Mouse (Mus musculus) MEL (cell line): ENCODE results near the gene Hist1h2ad. TPM values are rescaled to one million over a fixed set of nuclear protein-coding genes. Genes with fewer than 3 reads are reported as not detected.

ENCODE experiments used
- DNase-seq: peaks from one replicate; pipeline ENCODE4 v3.0.0; 2011; ENCODE audit warnings: low read depth, low spot score
- H3K27ac ChIP-seq: 2 replicates; pipeline ENCODE4 v1.5.1; 2012; ENCODE audit warnings: low read depth, mild to moderate bottlenecking, control low read depth, low read length, moderate library complexity; ENCODE audit not compliant: control insufficient read depth
- H3K27me3 ChIP-seq, 2 experiments: fragments of 150-350 bp in 1 of 2; sonication (generic) in 1 of 2; 2 replicates each; pipeline ENCODE4 v1.6.1; 2012; ENCODE audit warnings: low read length in 2 of 2, mild to moderate bottlenecking in 2 of 2, improper control_type of control experiment in 1 of 2, moderate library complexity in 1 of 2; ENCODE audit not compliant: insufficient read depth in 2 of 2, control insufficient read depth in 1 of 2
- H3K36me3 ChIP-seq, 2 experiments: 2 replicates each; pipeline ENCODE4 v1.6.1; 2012 to 2014; ENCODE audit warnings: low read length in 2 of 2, improper control_type of control experiment in 1 of 2, inconsistent platforms in 1 of 2, mild to moderate bottlenecking in 1 of 2; ENCODE audit not compliant: insufficient read depth in 2 of 2, control insufficient read depth in 1 of 2
- H3K4me1 ChIP-seq, 2 experiments: fragments of 150-350 bp in 1 of 2; sonication (generic) in 1 of 2; 2 replicates each; pipeline ENCODE4 v1.6.1; 2012; ENCODE audit warnings: low read length in 2 of 2, improper control_type of control experiment in 1 of 2, mild to moderate bottlenecking in 1 of 2; ENCODE audit not compliant: insufficient read depth in 2 of 2, control insufficient read depth in 1 of 2
- H3K4me3 ChIP-seq, 2 experiments: fragments of 150-350 bp in 1 of 2; sonication (generic) in 1 of 2; 2 replicates each; pipeline ENCODE4 v1.5.1; 2012; ENCODE audit warnings: low read depth in 2 of 2, low read length in 2 of 2, mild to moderate bottlenecking in 2 of 2, moderate library complexity in 2 of 2, control low read depth in 1 of 2, improper control_type of control experiment in 1 of 2; ENCODE audit not compliant: control insufficient read depth in 1 of 2, insufficient read depth in 1 of 2
- H3K79me2 ChIP-seq: 2 replicates; pipeline ENCODE4 v1.6.1; 2012; ENCODE audit warnings: mild to moderate bottlenecking, low read length, moderate library complexity; ENCODE audit not compliant: control insufficient read depth, poor library complexity, insufficient read depth
- H3K9ac ChIP-seq: 2 replicates; pipeline ENCODE4 v1.6.1; 2012; ENCODE audit warnings: low read depth, mild to moderate bottlenecking, control low read depth, low read length, moderate library complexity; ENCODE audit not compliant: control insufficient read depth, poor library complexity, severe bottlenecking
- H3K9me3 ChIP-seq: fragments of 150-350 bp; sonication (generic); replicated peaks from 2 replicates; pipeline ENCODE4 v1.6.1; 2012; ENCODE audit warnings: mild to moderate bottlenecking, low read length, improper control_type of control experiment, moderate library complexity; ENCODE audit not compliant: insufficient read depth
- CHD2 ChIP-seq: IDR thresholded peaks from 2 replicates; pipeline ENCODE4 v1.6.1; 2011; ENCODE audit warnings: low read length, improper control_type of control experiment
- GABPA ChIP-seq: IDR thresholded peaks from 2 replicates; pipeline ENCODE4 v1.6.1; 2012; ENCODE audit warnings: low read depth, mild to moderate bottlenecking, inconsistent platforms, low read length, improper control_type of control experiment, moderate library complexity
- MAFK ChIP-seq: IDR thresholded peaks from 2 replicates; pipeline ENCODE4 v1.6.1; 2011; ENCODE audit warnings: low read depth, mild to moderate bottlenecking, low read length, improper control_type of control experiment, borderline replicate concordance
- MAX ChIP-seq: IDR thresholded peaks from 2 replicates; pipeline ENCODE4 v1.6.1; 2011; ENCODE audit warnings: low read length, improper control_type of control experiment
- MXI1 ChIP-seq: IDR thresholded peaks from 2 replicates; pipeline ENCODE4 v1.6.1; 2011; ENCODE audit warnings: mild to moderate bottlenecking, low read depth, low read length, improper control_type of control experiment
- MYB ChIP-seq: IDR thresholded peaks from 2 replicates; pipeline ENCODE4 v1.6.1; 2011; ENCODE audit warnings: mild to moderate bottlenecking, low read depth, low read length, improper control_type of control experiment
- POLR2AphosphoS2 ChIP-seq: IDR thresholded peaks from 2 replicates; pipeline ENCODE4 v1.6.1; 2011; ENCODE audit warnings: low read length, improper control_type of control experiment
- RCOR1 ChIP-seq: IDR thresholded peaks from 2 replicates; pipeline ENCODE4 v1.6.1; 2012; ENCODE audit warnings: low read depth, mild to moderate bottlenecking, inconsistent platforms, low read length, improper control_type of control experiment
- TBP ChIP-seq: IDR thresholded peaks from 2 replicates; pipeline ENCODE4 v1.8.0; 2011; ENCODE audit warnings: low read depth, low read length, improper control_type of control experiment
- polyA plus RNA-seq, 2 experiments: library from polyadenylated mRNA; stranded (reverse) in 1 of 2; unstranded in 1 of 2; fragments of >175 nt in 1 of 2; fragments of >200 nt in 1 of 2; gene quantifications; 2 replicates each; pipeline versions ENCODE4 v1.2.1 to v1.2.4; 2012; ENCODE audit warnings: low replicate concordance in 2 of 2, low read depth in 1 of 2; ENCODE audit not compliant: insufficient read length in 2 of 2, insufficient read depth in 1 of 2, missing spikeins in 1 of 2
- total RNA-seq: library from RNA; depleted of rRNA; stranded (reverse); fragments of 300-350 nt; gene quantifications from 2 replicates; pipeline ENCODE4 v1.2.3, GENCODE M21; 2012

Gene Hist1h2ad
- total and polyA plus RNA-seq, 3 experiments, result 0.14 to 924 TPM; not detected in 1

DNA sequence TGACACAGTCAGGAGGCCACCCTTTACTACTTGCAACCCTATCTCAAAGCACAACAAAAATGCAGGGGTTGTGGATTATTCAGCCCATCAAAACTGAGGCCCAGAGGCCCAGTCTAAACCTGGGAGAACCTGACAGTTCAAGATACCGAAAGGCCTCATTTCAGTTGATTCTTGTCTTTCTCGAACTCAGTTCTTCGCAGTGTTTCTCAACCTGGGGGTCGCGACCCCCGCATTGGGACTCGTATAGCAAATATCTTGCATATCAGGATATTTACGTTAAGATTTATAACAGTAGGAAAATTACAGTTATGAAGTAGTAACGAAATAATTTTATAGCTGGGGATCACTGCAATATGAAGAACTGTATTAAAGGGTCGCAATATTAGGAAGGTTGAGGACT is 48.3 kb upstream of the Hist1h2ad start:
- H3K79me2 ChIP-seq, result no peaks in the 10 kb centered on the region; the same call in 1 of the 2 replicates
- H3K9me3 ChIP-seq, result no peaks in the 10 kb centered on the region
- no peaks in the 10 kb centered on the region for H3K27me3 ChIP-seq
- H3K9ac ChIP-seq, result peak overlapping the region; percentile 54
- DNase-seq, result peak; percentile 75
- peaks cover 6 to 7% of the 10 kb centered on the region in 2 experiments for H3K4me1 ChIP-seq
- peak overlapping the region; percentile 24 to 58 for H3K4me3 ChIP-seq
- TF ChIP-seq MAX (no peak), MXI1 (no peak), CHD2 (no peak), RCOR1 (no peak), POLR2AphosphoS2 (no peak), MYB (no peak)
- peaks cover 0 to 17% of the 10 kb centered on the region in 2 experiments; a peak in 2 of 4 replicates for H3K36me3 ChIP-seq
- peak overlapping the region; percentile 41; the same call in 1 of the 2 replicates for H3K27ac ChIP-seq

DNA sequence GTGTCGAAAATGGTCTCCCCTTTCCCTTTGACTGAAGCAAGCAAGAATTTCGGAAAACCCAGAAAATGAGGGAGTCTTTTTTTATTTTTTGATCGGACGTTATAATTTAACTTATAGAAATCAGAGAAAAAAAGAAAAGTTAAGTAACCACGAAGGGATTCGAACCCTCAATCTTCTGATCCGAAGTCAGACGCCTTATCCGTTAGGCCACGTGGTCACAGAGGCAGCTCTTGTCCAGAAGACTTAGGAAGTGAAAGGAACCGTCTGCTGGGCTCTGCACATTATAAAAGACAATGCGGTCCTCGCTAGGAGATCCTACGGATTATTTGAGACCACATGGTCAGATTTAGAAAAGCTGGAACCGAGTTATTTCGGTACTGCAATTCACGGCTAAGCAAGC is 47.9 kb upstream of the Hist1h2ad start:
- Histone ChIP-seq H3K9me3 (no peaks in the 10 kb centered on the region), H3K27ac (peak overlapping the region; percentile 66), H3K4me1 (peaks cover 6% of the 10 kb centered on the region in 2 experiments), H3K4me3 (peak overlapping the region; percentile 62 to 81), H3K9ac (peak overlapping the region; percentile 84), H3K36me3 (peaks cover 0 to 14% of the 10 kb centered on the region in 2 experiments; a peak in 2 of 4 replicates), H3K79me2 (no peaks in the 10 kb centered on the region; the same call in 1 of the 2 replicates), H3K27me3 (no peaks in the 10 kb centered on the region)
- peak; percentile 100 for TF ChIP-seq TBP
- no peak for TF ChIP-seq MAFK
- peak; percentile 94 for DNase-seq

DNA sequence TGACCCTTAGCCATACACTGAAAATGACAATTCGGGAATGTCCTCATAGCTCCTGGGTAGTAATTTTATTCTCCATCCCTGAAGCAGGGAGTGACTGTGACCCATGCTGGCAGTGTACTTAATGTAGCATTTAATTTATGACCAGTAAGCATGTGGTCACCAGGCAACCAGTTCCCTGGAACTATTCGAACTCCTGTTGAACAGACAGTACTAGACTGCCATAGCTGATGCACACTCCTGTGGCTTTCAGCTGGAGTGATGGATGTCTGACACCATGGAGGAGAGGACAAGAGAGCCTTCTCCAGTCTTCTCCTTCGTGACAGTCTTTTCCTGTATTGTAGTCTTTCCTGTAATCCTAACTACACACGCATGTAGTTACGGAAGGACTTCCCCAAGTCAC is 45.2 kb upstream of the Hist1h2ad start:
- Histone ChIP-seq H3K36me3 (peaks cover 0 to 26% of the 10 kb centered on the region in 2 experiments; a peak in 2 of 4 replicates), H3K27me3 (no peaks in the 10 kb centered on the region), H3K4me1 (peaks cover 6% of the 10 kb centered on the region in 2 experiments), H3K9me3 (no peaks in the 10 kb centered on the region), H3K4me3 (no peak overlapping the region), H3K27ac (no peak overlapping the region), H3K79me2 (no peaks in the 10 kb centered on the region; the same call in 1 of the 2 replicates), H3K9ac (no peak overlapping the region)
- no peak for DNase-seq
- TF ChIP-seq MYB (no peak), GABPA (no peak)
